Mouse (Mus musculus) spleen, adult 2 months (tissue): ENCODE measurements around the gene Dhx35. TPM values are rescaled to one million over a fixed set of nuclear protein-coding genes. Genes with fewer than 3 reads are reported as not detected.

Experiments used
- DNase-seq, 2 experiments: peaks; one replicate each; pipeline versions ENCODE4 v3.0.0 to v3.0.0-alpha.2; 2012 to 2021; ENCODE audit warnings: low spot score in 2 of 2, low read depth in 1 of 2
- H3K27ac ChIP-seq: fragments of 200-500 bp; 2 replicates; pipeline ENCODE4 v1.5.1; 2012; ENCODE audit warnings: low read length, inconsistent platforms; ENCODE audit not compliant: insufficient read depth
- H3K27me3 ChIP-seq: fragments of 200-500 bp; 2 replicates; pipeline ENCODE4 v1.6.1; 2012; ENCODE audit warnings: mild to moderate bottlenecking, moderate library complexity, low read length, inconsistent platforms; ENCODE audit not compliant: control insufficient read depth, insufficient read depth
- H3K36me3 ChIP-seq: fragments of 200-500 bp; 2 replicates; pipeline ENCODE4 v1.6.1; 2012; ENCODE audit warnings: mild to moderate bottlenecking, low read length, inconsistent platforms; ENCODE audit not compliant: control insufficient read depth, insufficient read depth
- H3K4me1 ChIP-seq: fragments of 200-500 bp; 2 replicates; pipeline ENCODE4 v1.6.1; 2011; ENCODE audit warnings: inconsistent platforms; ENCODE audit not compliant: control insufficient read depth, insufficient read depth, insufficient read length
- H3K4me3 ChIP-seq: fragments of 200-500 bp; 2 replicates; pipeline ENCODE4 v1.5.1; 2011; ENCODE audit warnings: mild to moderate bottlenecking, inconsistent platforms; ENCODE audit not compliant: insufficient read depth, insufficient read length; ENCODE audit errors: extremely low read depth
- CTCF ChIP-seq: fragments of 200-500 bp; IDR thresholded peaks from 2 replicates; pipeline ENCODE4 v1.5.1; 2011; ENCODE audit warnings: mild to moderate bottlenecking, inconsistent platforms; ENCODE audit not compliant: insufficient read depth, insufficient read length, insufficient replicate concordance; ENCODE audit errors: extremely low read depth
- POLR2A ChIP-seq: fragments of 200-500 bp; IDR thresholded peaks from 2 replicates; pipeline ENCODE4 v1.6.1; 2011; ENCODE audit warnings: low read depth, low read length, inconsistent platforms
- WGBS: fragments of 180-500 bp; shearing (Covaris S2); methylation state at CpG from one replicate; pipeline ENCODE4 v1.1.7; 2018; 5-methylcytosine and 5-hydroxymethylcytosine counted together
- polyA plus RNA-seq: library from polyadenylated mRNA; depleted of rRNA; stranded (reverse); fragments of >200 nt; gene quantifications from 2 replicates; pipeline ENCODE4 v1.2.3, GENCODE M21; 2012

The Dhx35 gene
- polyA plus RNA-seq, 1 experiment: 20.3 TPM

DNA sequence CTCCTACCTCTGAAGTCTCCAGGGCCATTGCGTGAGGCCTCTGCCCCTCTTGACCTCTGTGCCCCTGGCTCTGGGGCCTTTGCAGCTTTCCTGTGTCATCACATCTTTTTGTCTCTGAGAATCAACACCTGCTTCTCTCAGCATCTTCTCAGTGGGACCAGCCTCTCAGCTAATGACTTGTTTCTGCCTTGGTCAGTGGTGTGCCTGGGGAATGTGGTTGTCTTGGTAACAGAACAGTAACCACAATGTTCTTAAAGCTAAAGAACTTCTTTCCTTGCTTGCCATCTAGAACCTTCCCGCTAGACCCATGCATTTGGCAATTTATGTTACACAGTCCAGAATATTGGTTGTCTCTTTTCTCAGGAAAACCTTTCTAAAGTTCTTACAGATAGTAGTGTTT lies 39.0 kb downstream of the Dhx35 start:
- no peaks in the 10 kb centered on the region for H3K4me1 ChIP-seq
- DNase-seq: no peak
- H3K27me3 ChIP-seq: no peaks in the 10 kb centered on the region
- TF ChIP-seq POLR2A (no peak), CTCF (no peak)
- no peak overlapping the region for H3K4me3 ChIP-seq
- peaks cover 23% of the 10 kb centered on the region for H3K36me3 ChIP-seq
- H3K27ac ChIP-seq: no peak overlapping the region
- WGBS: 97% methylated on average over 2 of the region's 2 CpGs

GRCm38 (mm10) chr2:158843287-158843686 lies 48.7 kb downstream of the Dhx35 start:
- Histone ChIP-seq H3K4me1 (no peaks in the 10 kb centered on the region), H3K27me3 (no peaks in the 10 kb centered on the region), H3K36me3 (peaks cover 9% of the 10 kb centered on the region; the same call in 1 of the 2 replicates), H3K27ac (no peak overlapping the region), H3K4me3 (no peak overlapping the region)
- DNase-seq: no peak
- no peak for TF ChIP-seq CTCF
- no peak for TF ChIP-seq POLR2A
- WGBS: 93% methylated on average over 5 of the region's 5 CpGs

DNA sequence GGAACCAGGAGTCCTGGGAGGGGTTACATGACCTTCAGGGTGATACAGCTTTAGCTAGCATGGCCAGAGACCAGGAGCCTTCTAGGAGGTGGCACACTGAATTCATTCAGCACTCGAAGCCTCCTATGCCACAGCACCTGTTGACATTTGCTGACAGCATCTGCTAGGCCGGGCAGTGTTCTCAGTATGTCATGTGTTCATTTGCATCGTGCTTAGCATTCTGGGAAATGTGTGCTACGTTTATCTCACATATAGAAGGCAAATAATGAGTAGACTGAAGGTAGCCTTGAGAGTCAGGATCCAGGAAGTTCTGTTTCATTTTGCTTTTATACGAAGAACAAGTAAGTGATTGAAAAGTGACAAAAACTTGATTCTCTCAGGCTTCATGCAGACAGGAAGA lies 50.4 kb downstream of the Dhx35 start:
- Histone ChIP-seq H3K4me3 (no peak overlapping the region), H3K27me3 (no peaks in the 10 kb centered on the region), H3K4me1 (no peaks in the 10 kb centered on the region), H3K36me3 (peaks cover 10% of the 10 kb centered on the region), H3K27ac (no peak overlapping the region)
- TF ChIP-seq POLR2A (no peak), CTCF (no peak)
- 89% methylated on average over 5 of the region's 5 CpGs for WGBS
- DNase-seq: no peak

- no peak for DNase-seq
- peaks cover 10% of the 10 kb centered on the region for H3K36me3 ChIP-seq
Observed at GRCm38 (mm10) chr2:158846208-158846607, 51.6 kb downstream of the Dhx35 start.

DNA sequence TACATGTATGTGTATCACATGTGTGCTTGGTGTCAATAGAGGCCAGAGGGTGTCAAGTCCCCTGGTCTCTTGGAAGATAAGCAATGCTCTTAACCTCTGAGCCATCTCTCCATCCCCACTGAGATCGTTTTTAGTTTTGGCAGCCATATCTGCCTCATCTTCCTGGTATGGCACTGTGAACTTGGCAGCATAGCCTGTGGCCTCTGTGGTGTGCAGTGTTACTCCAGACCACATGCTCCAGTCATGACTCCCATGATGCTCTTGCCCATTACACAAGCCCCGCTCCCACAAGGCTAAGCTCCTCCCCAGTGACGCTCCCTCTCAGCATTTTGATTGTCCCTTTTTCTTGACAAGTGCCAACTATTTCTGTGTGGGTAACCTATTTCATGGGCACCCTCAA lies 53.4 kb downstream of the Dhx35 start:
- TF ChIP-seq CTCF: no peak
- TF ChIP-seq POLR2A: no peak
- H3K27me3 ChIP-seq: no peaks in the 10 kb centered on the region
- DNase-seq: no peak
- H3K36me3 ChIP-seq: peaks cover 9% of the 10 kb centered on the region
- H3K27ac ChIP-seq: no peak overlapping the region
- no peak overlapping the region for H3K4me3 ChIP-seq
- H3K4me1 ChIP-seq: no peaks in the 10 kb centered on the region
- WGBS: 94% methylated on average over 3 of the region's 3 CpGs

More at GRCm38 (mm10) chr2:158846208-158846607, 51.6 kb downstream of the Dhx35 start:
- WGBS: 97% methylated on average over 2 of the region's 2 CpGs
- TF ChIP-seq POLR2A: no peak
- no peak for TF ChIP-seq CTCF
- Histone ChIP-seq H3K27me3 (no peaks in the 10 kb centered on the region), H3K27ac (no peak overlapping the region), H3K4me1 (no peaks in the 10 kb centered on the region), H3K4me3 (no peak overlapping the region)

- H3K4me3 ChIP-seq: no peak overlapping the region
- no peaks in the 10 kb centered on the region for H3K27me3 ChIP-seq
- H3K36me3 ChIP-seq: peaks cover 8% of the 10 kb centered on the region
- TF ChIP-seq POLR2A (no peak), CTCF (no peak)
- WGBS: 90% methylated on average over 9 of the region's 9 CpGs
- H3K27ac ChIP-seq: no peak overlapping the region
- no peaks in the 10 kb centered on the region for H3K4me1 ChIP-seq
- no peak for DNase-seq
Observed at GRCm38 (mm10) chr2:158849416-158849815, 54.8 kb downstream of the Dhx35 start.

DNA sequence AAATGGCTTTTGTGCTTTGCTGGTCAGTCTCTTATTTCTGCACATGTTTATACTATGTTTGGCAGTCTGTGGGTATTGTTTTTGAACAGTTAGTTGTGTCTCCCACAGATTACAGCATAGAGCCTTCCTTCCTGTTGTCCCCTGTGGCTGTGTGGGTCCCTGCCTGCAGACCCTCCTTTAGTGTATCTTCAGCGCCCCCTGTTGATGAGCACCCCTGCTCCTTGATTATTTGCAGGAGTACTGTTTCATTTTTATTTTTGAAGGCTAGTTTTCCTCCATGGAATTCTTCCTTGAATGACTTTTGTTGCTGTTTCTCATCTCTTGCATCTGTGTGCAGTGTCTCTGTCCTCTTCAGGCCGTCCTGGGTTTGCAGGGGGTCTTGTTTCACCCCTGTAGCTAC lies 58.0 kb downstream of the Dhx35 start:
- Histone ChIP-seq H3K27ac (no peak overlapping the region), H3K36me3 (peaks cover 13% of the 10 kb centered on the region), H3K4me3 (no peak overlapping the region), H3K27me3 (no peaks in the 10 kb centered on the region), H3K4me1 (no peaks in the 10 kb centered on the region)
- WGBS: 40% methylated on average over 2 of the region's 2 CpGs
- TF ChIP-seq POLR2A (no peak), CTCF (peak; percentile 46; the same call in 1 of the 2 replicates)
- DNase-seq: peak in 1 of 2 experiments; percentile 53
